Mouse (Mus musculus) gastrocnemius, postnatal 36 days (tissue): ENCODE data around the gene Nck2. TPM values are rescaled to one million over a fixed set of nuclear protein-coding genes. Genes with fewer than 3 reads are reported as not detected.

Source experiments
- DNase-seq, 2 experiments: peaks; one replicate each; pipeline ENCODE4 v3.0.0; 2022
- intact Hi-C: fragments of 180-260 bp; cut with DNase I; formaldehyde crosslinking; loops from one replicate; pipeline ENCODE4 v1.15.1; 2025
- total RNA-seq, 2 experiments: library from RNA; stranded (reverse); gene quantifications; 2 replicates each; pipeline ENCODE4 v1.2.3; 2021

Gene Nck2
- total RNA-seq, 2 experiments from 2014 or later, result 16.9 to 18.0 TPM

DNA sequence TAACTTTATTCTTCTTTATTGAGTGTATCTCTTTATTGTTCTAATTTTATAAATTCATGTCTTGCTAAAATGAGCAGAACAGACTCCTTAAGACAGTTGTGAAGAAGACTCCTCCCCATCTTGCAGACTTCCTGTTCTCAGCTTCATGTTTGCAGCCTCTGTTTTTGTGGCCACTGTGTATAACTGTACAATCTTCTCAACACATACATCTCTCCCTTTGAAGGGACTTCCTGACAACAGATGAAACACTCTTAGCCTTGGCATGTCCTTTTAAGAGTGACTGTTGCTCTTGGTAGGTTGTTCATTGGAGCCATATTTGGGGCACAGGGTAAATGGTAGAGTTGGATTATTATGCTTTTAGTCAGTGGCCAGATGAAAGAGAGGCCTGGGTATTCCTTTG, 20.6 kb downstream of the Nck2 start:
- intact Hi-C loops, result no loop called here
- no peak for DNase-seq

DNA sequence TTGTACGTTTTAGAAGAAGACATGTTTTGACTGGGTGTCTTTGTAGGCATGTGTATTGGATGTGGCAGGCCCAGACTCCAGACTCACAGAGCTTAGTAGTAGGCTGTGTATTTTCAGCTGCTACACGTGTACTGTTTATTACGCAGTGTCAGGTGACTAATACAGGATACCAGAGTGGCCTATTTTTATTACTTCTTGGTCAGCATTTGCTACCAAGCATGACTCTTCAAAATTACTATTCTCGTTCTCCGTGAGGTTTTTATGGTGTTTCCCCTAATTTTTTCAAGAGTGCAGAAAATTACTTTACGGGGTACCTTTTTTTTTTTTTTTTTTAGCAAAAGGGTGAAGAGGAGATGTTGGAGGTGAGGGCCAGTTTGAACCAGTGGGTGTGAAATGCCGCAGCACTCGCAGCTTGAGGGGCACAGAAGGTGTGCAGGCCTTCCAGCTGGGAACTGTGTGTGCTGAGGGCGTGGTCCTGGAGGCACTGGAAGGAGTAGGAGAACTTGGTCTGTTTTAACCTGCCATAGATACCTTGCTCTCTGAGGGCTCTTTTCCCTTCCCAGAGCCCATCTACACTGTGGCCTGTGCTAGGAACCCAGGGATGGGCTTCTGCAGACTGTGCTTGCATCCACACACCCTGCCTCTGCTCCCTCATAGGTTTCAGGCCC, 21.7 kb downstream of the Nck2 start:
- DNase-seq, result no peak
- intact Hi-C loops, result no loop called here

DNA sequence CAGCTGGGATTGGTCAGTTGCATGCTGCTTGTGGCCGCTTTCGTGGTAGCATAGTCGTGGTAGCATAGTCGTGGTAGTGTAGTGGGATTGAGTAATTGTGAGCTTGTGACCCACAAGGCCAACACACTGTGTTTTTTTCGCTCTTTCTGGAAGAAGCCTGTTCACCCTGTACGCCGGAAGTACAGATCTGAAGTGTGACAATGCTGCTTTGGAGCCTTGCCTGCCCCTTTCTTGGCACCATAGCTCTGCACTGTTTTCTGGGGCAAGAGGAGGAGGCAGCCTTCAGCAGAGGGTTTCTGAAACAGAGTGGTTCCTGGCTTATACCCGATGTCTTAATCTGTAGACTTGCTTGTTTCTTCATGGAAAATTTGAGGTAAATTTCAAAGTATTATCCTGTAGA, 23.3 kb downstream of the Nck2 start:
- DNase-seq, result peak in 1 of 2 experiments; percentile 27
- intact Hi-C loops, result no loop called here

DNA sequence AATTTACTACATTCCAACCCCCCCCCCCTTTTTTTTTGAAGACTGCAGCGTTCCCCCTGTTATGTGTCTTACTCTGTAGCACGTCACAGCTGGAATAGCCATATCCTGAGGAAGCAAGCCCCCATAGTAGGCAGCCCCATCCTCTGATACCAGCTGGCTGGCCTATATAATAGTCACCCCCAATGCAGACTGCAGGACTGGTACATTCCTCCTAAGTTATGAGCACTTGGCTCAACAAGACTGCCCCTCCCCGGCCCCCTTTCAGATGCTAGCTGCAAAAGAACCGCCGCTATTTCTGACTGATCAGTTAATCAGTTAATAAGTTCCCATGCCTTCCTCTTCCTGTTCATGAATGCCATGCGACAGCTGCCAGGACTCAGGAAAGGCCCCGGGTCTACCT, 23.8 kb downstream of the Nck2 start:
- intact Hi-C loops, result no loop called here

DNA sequence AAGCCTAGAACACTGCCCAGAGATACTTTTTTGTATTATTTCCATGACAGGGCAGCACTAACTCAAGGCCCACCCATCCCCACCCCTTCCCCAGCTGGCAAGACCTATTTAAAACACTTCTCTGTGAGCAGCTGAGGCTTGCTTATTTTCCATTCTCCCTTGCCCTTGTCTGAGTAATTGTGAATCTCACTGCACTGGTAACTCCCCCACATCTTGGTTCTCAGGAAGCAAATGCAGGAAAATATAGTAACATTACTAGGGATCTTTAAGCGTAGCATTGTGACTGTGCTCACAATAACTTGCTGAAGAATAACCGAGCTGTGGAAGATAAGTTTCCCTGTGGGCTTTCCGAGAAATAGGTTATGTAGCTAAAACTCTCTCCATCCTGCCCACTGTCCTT, 24.6 kb downstream of the Nck2 start:
- intact Hi-C loops, result no loop called here
- no peak for DNase-seq

More for the DNA sequence above, 23.8 kb downstream of the Nck2 start:
- DNase-seq, result no peak

DNA sequence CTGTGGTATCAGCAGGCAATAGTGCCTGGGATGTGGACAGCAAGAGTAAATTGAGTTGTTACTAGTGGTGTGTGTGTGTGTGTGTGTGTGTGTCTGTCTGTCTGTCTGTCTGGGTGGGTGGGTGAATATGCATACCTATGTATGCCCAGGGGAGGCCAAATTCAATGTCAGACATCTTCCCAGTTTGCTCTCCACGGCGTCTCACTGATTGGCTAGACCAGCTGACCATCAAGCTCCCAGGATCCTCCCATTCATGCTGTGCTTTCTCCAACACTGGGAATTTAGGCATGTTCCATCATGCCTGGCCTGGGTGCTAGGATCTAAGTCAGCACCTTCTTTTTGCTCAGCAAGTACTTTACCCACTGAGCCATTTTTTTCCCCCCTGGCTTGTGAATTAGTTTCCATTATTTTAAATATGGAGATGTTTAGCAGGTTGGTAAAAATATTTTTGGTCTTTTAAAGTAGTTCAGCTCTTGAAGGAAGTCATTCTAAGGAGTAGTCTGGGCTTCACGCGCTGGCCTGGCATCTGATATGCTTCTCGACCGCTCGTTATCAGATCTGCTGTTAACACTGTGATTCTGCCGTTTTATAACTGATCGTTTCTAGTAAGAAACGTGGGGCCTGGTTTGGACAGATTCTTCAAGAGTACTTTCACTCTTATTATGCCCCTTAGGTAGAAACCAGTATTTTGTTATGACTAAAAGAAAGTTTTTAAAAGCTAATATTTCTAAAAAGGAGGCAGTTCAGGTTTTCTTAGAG, 26.2 kb downstream of the Nck2 start:
- DNase-seq, result no peak

DNA sequence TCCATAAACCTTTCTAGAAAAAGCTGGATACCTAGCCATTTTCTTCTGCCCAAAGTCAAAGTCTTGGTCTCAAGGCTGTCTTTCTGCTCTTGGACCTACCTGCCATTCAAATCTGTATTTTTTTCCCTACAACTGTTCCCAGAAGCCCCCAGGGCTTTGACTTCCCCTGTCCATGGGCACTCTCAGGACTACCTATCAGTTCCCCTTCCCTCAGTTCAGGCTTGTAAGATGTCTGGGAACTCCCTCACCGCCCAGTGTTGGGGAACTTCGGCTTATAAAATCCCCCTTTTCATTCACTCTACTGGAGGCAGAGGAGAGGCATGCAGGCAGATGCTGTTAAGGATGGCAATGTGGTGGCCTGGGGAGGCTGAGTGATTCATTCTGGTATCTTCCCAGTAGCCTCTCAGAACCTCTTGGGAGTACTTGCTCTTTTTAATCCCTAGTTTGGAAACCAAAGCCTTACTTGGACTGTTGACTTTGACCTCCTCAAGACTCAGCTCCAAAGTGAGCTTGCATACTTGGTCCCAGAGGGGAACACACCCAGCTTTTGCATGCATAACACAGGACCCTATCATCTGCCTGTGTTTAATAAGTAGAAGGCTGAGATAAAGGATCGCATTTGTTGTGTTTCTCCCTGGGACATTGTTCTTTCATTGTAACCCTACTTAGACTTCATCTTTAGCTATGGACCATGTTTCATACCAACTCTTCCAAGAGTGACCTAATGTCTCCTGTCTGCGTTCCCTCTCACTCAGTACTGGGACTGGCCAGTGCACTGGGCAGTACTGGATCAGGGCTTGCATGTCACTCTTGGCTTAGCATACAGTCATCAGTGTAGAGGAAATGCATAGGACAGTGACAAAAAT, 27.0 kb downstream of the Nck2 start:
- intact Hi-C loops, result no loop called here
- no peak for DNase-seq

More for the DNA sequence above, 26.2 kb downstream of the Nck2 start:
- intact Hi-C loops, result no loop called here

DNA sequence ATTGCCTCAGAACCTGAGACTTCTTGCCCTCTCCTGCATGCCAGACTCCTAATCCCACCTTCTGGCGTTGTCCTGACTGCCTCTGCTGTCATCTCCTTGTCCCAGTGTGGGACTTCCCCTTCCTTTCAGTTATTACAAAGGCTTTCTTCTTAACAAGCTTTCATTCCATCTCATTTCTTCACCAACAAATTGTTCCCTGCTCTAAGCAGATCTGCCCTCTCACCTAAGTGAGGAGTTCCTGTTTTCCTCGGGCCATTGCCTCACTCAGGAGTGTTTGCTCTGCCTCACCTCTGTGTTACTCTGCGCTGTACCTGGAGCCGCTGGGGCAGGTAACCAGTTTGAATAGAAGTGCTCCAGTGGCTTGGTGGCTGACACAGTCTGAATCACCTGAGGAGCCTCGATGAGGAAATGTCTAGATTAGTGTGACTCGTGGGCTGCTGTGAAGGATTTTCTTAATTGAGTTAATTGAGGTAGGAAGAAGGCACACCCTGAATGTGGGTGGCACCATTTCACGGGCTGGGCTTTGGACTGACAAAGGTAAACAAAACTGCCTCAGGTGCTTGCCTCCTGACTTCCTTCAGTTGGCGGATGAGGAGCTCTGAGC, 27.8 kb downstream of the Nck2 start:
- DNase-seq, result no peak
- intact Hi-C loops, result no loop called here

DNA sequence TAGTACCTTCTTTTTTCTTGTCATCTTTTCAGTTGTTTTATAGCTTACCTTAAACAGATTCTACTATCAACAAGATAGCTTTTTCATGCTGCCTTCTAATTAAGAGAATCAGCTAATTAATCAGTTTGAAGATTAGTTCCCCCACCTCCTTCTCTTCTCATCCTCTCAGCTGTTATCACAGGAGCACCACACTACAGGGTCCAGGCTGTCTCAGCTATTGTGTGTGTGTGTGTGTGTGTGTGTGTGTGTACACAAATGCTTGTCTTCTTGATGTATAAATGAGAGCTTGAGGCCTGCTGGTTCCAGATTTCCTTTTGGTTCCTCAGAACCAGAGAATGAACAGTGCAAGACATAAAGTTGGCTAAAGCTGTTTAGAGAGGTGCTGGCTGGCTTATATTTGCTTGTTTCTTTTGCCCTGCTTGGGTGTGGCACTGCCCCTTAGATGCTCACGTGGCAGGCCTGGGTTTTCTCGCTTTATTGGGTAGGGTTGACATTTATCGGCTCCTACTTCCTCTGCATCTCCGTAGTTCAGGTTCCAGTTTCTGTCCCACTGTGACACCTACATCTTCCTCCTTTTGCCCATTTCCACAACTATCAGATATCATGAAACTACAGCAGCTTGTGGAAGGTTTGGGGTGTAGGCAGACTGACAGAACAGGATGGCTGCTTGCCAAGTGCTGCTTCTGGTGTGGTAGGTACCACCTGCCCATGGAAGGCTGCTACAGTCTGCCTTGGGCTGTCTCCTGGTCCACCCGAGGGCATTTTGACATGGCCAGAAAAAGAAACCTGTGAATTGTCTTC, 29.6 kb downstream of the Nck2 start:
- DNase-seq, result no peak
- intact Hi-C loops, result no loop called here

DNA sequence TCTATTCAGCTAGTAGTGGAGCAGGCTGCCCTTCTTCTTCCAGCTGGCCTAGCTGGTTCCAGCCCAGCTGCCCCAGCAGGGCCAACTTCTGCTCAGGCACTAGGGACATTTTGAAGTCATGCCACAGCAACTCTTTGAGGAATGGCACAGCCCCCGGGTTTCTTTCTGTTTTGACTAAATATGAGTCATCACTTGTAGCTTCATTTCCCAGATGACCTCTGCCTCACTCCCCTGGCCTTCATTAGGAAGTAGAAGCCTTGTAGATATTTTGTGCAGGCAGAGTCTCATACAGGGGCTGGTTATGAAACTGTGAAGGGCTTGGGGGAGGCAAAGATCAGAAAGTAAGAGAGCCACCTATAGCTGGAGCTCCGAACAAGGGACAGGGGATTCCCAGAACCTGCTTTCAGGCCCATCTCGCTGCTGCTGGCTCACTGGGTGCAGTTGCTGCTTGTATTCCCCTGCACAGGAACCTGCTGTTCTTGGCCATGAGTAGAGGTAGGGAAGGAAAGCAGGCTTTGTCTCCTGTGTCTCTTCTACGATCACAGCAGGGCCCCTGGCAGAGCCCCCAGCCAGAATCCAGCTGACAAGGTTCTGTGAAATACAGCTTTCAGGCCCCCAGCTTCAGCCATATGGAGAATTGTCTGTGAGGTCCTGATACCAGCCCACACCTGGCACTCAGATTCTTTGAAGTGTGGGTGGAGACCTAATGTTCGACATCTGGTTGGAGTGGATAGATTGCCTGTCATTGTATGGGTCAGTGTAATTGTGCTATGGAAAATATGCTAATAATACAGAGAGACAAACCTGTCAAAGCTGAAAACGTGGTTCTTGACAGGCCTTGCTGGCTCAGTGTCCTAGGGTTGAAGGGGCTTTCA, 30.4 kb downstream of the Nck2 start:
- DNase-seq, result peak in 1 of 2 experiments; percentile 15
- intact Hi-C loops, result no loop called here

DNA sequence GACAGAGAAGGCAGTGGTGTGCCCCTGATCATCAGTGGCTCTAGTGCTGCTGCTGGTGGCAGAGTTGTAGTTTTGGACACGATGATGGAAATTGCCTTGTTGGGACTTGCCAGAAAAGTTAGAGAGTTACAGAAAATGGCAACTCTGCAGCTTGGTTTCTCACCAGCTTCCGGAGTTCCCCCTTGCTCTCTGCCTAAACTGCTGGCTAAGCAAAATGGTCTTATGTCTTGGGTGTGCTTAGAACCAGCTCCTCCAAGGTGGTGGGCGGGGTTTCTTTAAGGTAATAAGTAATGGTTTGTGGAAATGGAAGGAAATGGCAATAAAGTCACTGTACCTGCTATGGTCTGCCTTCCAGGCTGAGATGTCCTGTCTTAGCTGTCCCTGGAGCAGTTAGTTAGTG, 33.6 kb downstream of the Nck2 start:
- intact Hi-C loops, result no loop called here

DNA sequence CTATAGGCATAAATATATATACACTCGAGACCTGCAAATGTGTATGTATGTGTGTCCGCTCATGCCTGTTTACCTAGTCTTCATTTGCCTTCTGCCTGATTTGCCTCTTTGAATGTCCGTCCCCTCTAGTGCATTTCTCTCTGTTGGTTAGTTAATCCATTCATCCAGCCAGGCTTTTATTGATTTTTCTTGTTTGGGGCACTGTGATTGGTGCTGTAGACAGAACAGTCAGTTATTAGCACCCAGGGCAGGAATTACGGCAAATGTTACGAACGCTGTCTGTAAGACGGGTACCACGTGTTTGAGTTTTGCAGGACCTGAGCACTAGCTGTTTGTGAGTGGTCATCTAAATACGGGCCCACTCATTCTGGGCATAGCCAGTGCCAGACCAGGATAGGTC, 40.8 kb downstream of the Nck2 start:
- intact Hi-C loops, result no loop called here
- DNase-seq, result no peak

More for the DNA sequence above, 33.6 kb downstream of the Nck2 start:
- no peak for DNase-seq

DNA sequence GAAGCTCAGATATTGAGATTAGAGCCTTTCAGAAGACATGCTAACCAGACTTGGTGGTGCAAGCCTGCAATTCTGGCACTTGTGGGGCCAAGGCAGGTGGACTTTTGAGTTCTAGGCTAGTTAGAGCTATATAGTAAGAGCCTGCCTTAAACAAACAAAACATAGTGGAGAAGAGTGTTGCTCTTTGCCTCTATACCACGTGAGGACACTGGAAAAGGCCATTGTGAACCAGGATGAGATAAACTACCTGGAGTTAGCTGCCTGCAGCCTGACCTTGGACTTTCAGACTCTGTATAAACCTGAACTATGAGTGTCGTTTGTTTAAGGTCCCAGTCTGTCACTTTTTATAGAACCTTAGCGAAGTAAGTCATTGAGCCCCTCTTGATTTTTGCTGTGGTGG, 42.1 kb downstream of the Nck2 start:
- intact Hi-C loops, result no loop called here
- no peak for DNase-seq

DNA sequence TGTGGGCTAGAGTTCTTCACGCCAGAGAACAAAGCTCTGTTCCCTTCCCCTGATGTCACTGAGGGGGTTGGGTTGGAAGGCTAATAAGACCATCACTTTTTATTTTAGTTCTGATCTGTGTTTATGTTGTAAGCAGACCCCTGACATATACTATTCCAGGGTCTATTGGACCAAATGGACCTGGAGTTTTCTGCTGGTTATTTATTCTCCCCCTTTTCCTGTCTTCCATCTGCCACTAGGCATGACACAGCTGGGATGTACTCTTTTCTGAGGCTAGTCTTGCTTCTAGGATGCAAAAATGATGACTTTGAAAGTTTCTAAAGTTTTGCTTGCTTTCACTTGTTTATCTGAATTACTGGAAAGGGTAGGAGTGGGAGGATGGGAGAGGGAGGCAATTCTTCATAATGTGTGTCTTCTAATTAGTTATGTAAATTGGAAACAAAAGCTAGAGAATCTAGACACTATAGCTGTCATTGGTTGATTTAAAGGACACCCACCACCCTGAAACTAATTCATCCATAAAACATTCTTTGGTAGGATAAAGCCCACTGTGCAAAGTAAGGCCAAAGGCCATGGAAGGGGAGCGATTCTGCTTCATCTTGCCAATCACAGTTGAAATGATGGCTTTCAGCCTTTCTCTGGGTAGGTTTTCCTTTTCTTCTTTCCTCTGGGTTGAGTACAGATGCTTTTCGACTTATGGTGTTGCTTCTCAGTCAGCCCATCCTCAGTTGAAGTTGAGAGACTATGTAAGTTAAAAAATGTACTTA, 42.8 kb downstream of the Nck2 start:
- intact Hi-C loops, result no loop called here
- DNase-seq, result no peak

DNA sequence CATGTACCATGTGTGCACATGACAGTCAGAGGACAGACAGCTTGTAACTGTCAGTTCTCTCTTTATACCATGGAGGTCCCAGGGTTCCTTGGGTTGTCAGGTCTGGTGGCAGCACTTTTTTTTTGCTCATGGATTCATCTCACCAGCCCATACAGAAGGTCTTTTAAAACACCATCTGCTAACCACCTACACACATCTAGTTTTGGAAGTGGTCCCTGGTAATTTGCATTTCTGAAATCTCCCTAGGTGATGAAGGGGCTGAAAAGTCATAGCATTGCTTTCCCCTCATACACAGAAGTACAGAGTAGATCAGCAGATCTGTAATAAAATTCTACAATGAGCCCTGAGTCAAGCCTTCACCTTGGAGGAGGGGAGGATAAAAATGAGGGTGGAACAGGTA, 44.9 kb downstream of the Nck2 start:
- DNase-seq, result no peak
- intact Hi-C loops, result no loop called here

DNA sequence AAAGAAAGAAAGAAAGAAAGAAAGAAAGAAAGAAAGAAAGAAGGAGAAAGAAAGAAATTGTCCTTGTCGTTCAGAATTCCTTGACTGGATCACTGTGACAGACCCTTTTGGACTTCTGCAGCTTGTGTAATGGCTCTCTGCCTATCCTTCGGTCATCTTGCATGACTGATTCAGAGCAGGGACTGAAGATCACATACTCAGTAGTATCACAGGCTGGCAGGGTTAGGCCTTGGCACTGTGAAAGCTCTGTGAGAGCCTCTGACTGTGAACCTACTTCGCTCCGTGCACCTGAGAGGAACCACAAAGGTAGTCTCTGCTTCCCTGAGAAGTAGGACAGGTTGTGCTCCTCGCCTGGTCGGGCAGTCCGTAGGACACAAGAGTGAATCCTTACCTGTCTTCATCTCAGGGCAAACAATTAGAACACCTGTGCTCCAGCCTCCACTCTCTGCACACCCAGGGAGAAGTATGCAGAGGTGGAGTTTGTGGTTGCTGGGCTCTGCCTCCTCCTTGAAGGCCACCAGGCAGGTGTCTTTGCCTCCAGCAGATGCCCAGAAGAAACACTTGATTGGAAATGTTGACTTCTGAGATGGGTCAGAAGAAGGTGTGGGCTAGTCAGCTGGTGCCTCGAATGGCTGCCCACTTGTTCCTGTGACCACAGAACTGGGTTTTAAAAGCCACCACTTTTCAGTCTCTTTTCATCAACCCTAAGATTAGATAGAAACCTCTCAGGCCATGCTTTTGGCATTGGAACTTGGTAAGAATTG, 47.3 kb downstream of the Nck2 start:
- intact Hi-C loops, result loop anchor here (5.0 kb wide), 1 partner anchor 36 kb away; no protein-coding TSS in a partner anchor
- no peak for DNase-seq

DNA sequence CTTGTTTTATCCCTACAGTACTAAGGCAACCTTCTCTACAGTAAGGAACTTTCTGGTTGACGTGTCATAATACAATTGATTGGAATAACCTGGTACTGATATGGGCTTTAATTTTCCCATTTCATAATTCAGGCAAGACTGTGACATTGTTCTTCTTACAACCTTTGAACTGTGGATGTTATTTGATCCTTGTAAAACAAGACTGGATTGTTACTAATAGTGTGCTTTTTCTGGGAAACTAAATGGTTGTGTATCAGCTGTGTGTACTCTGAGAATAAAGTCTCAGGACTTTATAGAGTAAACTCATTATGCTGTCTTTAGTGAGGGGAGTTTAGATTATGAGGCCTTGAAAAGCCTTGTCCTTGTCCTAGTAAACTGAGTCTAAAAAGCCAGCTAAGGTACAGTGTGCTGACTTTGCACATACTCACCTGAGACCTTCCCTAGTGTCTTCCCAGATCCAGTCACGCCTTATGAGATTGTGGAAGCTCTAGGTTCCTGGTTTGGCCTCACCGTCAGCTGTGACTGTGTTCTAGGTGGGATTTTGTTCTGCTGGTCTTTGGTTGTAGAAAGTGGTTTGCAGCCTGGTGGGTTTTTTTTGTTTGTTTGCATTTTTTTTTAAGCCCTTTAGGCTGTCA, 48.5 kb downstream of the Nck2 start:
- intact Hi-C loops, result loop anchor here (5.0 kb wide), 1 partner anchor 34 kb away; no protein-coding TSS in a partner anchor
- DNase-seq, result no peak
